Mouse (Mus musculus): ENCODE data around the gene Aqp9.

Aqp9 gene

GRCm38 (mm10) chr9:71167473-71168215, 838 bp downstream of the Aqp9 start:
- no peak for DNase-seq

GRCm38 (mm10) chr9:71166871-71167465, 1.5 kb downstream of the Aqp9 start:
- DNase-seq: no peak

- DNase-seq: no peak
Measured at GRCm38 (mm10) chr9:71166019-71166705, 2.3 kb downstream of the Aqp9 start.

GRCm38 (mm10) chr9:71165510-71165909, 3.0 kb downstream of the Aqp9 start:
- no peak for DNase-seq

- no peak for DNase-seq
Measured at GRCm38 (mm10) chr9:71165061-71165460, 3.4 kb downstream of the Aqp9 start.

GRCm38 (mm10) chr9:71164353-71164752, 4.1 kb downstream of the Aqp9 start:
- no peak for DNase-seq

GRCm38 (mm10) chr9:71162858-71163740, 5.4 kb downstream of the Aqp9 start:
- no peak for DNase-seq

GRCm38 (mm10) chr9:71162131-71162857, 6.2 kb downstream of the Aqp9 start:
- DNase-seq: no peak

GRCm38 (mm10) chr9:71160849-71161711, 7.4 kb downstream of the Aqp9 start:
- no peak for DNase-seq

GRCm38 (mm10) chr9:71159686-71160085, 8.8 kb downstream of the Aqp9 start:
- no peak for DNase-seq

- DNase-seq: no peak
Measured at GRCm38 (mm10) chr9:71159060-71159626, 9.3 kb downstream of the Aqp9 start.

GRCm38 (mm10) chr9:71157921-71158646, 10.4 kb downstream of the Aqp9 start:
- no peak for DNase-seq

- no peak for DNase-seq
Measured at GRCm38 (mm10) chr9:71156447-71157035, 11.9 kb downstream of the Aqp9 start.

GRCm38 (mm10) chr9:71155399-71156005, 13.0 kb downstream of the Aqp9 start:
- DNase-seq: no peak

GRCm38 (mm10) chr9:71151386-71151785, 17.1 kb downstream of the Aqp9 start:
- DNase-seq: no peak

GRCm38 (mm10) chr9:71150175-71150574, 18.3 kb downstream of the Aqp9 start:
- DNase-seq: no peak

GRCm38 (mm10) chr9:71148890-71149289, 19.6 kb downstream of the Aqp9 start:
- no peak for DNase-seq

- no peak for DNase-seq
Measured at GRCm38 (mm10) chr9:71146210-71146609, 22.3 kb downstream of the Aqp9 start.

- no peak for DNase-seq
Measured at GRCm38 (mm10) chr9:71140205-71140604, 28.3 kb downstream of the Aqp9 start.
